Mouse (Mus musculus) right cerebral cortex, adult 2 months (tissue): ENCODE data around the gene Ifna4.

Experiments used
- DNase-seq, 2 experiments: peaks; one replicate each; pipeline ENCODE4 v3.0.0; 2021 to 2022; ENCODE audit warnings: low spot score in 2 of 2

Ifna4 gene

DNA sequence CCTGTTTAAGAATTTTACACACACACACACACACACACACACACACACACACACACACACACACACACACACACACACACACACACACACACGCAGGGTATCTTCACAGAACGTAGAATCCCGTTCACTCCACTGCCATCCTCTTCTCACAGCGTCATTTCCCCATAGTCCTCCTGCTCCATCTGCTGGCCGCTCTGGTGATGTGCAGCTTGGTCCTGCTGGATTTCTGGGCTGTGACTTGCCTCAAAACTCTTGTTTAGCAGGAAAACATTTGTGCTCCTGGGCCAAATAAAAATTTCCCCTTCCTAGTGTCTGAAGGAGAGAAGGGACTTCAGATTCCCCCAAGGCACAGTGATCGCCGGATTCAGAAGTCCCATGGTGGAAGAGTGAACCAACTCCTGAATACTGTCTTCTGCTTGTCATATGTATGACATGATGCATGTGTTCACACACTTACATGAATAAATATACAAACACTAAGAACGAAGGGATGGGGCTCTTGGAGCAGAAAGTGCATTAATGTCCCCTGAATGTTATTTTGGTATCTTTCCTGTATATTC, 25.8 kb downstream of the Ifna4 start:
- DNase-seq, result peak; percentile 74 to 84

DNA sequence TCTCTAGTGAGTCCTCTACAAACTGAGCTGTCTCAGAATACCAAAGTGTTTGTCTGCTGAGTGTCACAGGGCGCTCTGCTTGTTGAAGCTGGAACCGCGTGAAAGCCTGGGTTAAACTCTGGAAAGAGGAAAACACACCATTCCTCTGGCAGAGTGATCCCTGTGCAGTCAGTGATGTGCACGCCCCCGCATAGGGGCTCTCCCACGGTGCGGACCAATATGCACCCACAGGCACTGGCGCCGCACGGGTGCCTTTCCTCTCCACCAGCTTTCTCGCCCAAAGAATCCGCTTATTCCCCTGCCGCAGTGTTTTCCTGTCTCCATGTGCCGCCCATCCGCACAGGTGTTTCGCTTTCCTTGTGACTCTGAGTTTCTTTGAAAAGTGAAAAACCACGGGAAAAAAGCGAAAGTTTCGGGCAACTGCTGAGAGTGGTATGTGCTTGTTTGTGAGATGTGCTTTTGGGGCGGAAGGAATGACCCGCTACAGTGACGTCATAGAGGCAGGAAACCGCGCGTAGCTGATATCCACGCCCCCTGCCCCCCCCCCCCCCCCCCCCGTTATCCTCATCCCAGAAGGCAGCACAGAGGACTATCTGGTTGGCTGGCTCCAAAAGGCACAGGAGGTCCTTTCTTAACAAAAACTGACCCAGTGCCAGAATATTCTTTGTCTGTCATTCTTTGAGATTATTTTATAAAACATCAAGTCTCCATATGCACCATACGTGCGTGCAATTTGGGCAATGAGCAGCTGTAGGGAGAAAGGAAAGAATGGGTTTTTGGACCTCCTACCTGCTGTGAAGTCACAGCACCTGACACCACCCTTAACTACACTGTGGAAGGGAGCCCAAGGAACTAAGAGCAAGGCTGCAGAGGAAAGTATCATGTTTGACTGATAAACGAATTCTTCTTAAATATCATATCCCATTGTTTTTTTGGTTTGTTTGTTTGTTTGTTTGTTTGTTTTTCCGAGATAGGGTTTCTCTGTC, 26.6 kb downstream of the Ifna4 start:
- peak; percentile 15 to 34 for DNase-seq

GRCm38 (mm10) chr4:88872691-88873090, 31.0 kb downstream of the Ifna4 start:
- peak; percentile 10 to 51 for DNase-seq

- DNase-seq, result no peak
These were observed 33.9 kb downstream of the Ifna4 start for GRCm38 (mm10) chr4:88875435-88876095.

- no peak for DNase-seq
These were observed 34.9 kb downstream of the Ifna4 start for GRCm38 (mm10) chr4:88876520-88876919.

DNA sequence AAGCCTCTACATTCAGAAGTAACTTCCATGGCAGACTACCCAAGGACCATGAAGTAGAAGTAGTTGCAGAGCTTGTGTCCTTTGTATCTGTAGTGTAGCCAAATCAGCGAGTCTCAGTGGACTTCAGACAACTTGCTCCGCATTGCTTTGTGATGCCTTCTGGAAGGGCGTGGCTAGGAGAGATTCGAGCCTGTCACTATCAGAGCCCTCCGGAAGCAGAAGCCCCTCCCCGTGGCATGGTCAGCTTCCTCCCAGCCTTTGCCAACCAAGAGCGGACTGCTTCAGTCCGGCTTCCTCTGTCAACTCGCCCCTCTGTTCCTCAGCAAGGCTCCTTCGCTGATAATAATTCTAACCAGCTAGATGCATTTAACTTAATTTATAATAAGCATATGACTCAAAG, 36.6 kb downstream of the Ifna4 start:
- no peak for DNase-seq

- DNase-seq, result no peak
These were observed 37.1 kb downstream of the Ifna4 start for GRCm38 (mm10) chr4:88878772-88879171.

DNA sequence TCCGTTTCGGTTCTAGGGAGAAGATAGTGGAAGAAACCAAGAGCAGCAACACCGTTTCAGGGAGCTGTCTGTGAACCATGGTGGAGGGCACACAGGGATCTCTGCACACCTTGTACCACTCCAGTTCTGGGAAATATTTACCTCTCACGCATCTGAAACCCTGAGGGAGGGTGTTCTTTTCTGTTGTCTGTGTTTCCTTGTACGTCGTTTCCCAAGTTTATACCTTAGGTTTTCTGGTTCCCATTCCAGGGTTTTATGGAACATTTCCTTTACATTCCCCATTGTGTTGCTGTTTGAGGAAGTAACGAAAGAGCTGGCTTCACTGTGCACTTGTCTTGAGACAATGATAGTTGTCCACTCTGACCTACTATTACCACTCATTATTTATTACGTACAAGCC, 38.4 kb downstream of the Ifna4 start, which contains the start of gene Ifne:
Gene Ifne, minus strand, starts transcription at position 101 of the 400 bp plus-strand sequence.
- no peak for DNase-seq

DNA sequence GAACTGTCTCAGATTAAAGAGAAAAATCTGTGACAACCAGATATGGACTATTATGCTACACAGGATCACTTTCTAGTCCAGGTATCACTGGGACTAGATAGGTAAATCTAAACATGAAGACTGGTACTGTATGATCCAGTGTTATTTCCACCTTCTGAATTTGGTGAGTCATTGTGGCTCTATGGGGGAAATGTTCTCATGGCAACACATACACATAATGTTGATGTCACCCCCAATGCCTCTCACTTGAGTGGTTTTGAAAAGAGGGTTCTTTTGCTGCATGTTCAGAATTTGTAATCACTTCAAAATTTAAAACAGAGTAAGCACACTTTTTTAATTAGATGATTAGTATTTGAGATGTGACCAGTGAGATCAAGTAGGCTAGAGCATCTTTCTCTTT, 46.6 kb downstream of the Ifna4 start:
- no peak for DNase-seq
